Mouse (Mus musculus) forebrain, embryonic 11.5 days (tissue): ENCODE measurements at regions not wholly inside any gene's neighbourhood (a gene's known extent, or its start where the extent isn't known, plus 50 kb on each side); places are given as distances from the start of the nearest gene placed in this dataset.

Experiments
- ATAC-seq: fragments of 200-750 bp; cut with Nextera tagmentation; replicated peaks from 2 replicates; pipeline ENCODE4 v1.8.0; 2017; ENCODE audit warnings: moderate TSS enrichment; ENCODE audit not compliant: low FRiP score
- DNase-seq: peaks from one replicate; pipeline ENCODE4 v3.0.0-alpha.2; 2017; ENCODE audit warnings: low spot score
- H3K27ac ChIP-seq: fragments of 300-500 bp; sonication (generic); 2 replicates; pipeline ENCODE4 v1.5.1; 2014; ENCODE audit warnings: low read depth, low read length
- H3K27me3 ChIP-seq: fragments of 300-500 bp; sonication (generic); 2 replicates; pipeline ENCODE4 v1.6.1; 2014; ENCODE audit warnings: mild to moderate bottlenecking, low read length, mixed read lengths; ENCODE audit not compliant: control insufficient read depth, insufficient read depth
- H3K36me3 ChIP-seq: fragments of 300-500 bp; sonication (generic); 2 replicates; pipeline ENCODE4 v1.6.1; 2014; ENCODE audit warnings: mild to moderate bottlenecking, low read length, moderate library complexity, mixed read lengths; ENCODE audit not compliant: control insufficient read depth, insufficient read depth
- H3K4me1 ChIP-seq: fragments of 300-500 bp; sonication (generic); replicated peaks from 2 replicates; pipeline ENCODE4 v1.6.1; 2014; ENCODE audit warnings: low read length, mixed read lengths; ENCODE audit not compliant: control insufficient read depth, insufficient read depth
- H3K4me2 ChIP-seq: fragments of 300-500 bp; sonication (generic); 2 replicates; pipeline ENCODE4 v1.6.1; 2014; ENCODE audit warnings: low read depth, mild to moderate bottlenecking, low read length, moderate library complexity, mixed read lengths; ENCODE audit not compliant: severe bottlenecking
- H3K4me3 ChIP-seq: fragments of 300-500 bp; sonication (generic); 2 replicates; pipeline ENCODE4 v1.5.1; 2014; ENCODE audit warnings: low read depth, low read length
- H3K9ac ChIP-seq: fragments of 300-500 bp; sonication (generic); 2 replicates; pipeline ENCODE4 v1.6.1; 2014; ENCODE audit warnings: low read length
- H3K9me3 ChIP-seq: fragments of 300-500 bp; sonication (generic); 2 replicates; pipeline ENCODE4 v1.6.1; 2016; ENCODE audit warnings: low read length, mixed read lengths; ENCODE audit not compliant: control insufficient read depth
- WGBS: fragments of 180-500 bp; shearing (Covaris S2); extraction: QIAGEN DNeasy Blood & Tissue Kit; methylation state at CpG from one replicate; pipeline ENCODE4 v1.1.7; 2014; 5-methylcytosine and 5-hydroxymethylcytosine counted together

DNA sequence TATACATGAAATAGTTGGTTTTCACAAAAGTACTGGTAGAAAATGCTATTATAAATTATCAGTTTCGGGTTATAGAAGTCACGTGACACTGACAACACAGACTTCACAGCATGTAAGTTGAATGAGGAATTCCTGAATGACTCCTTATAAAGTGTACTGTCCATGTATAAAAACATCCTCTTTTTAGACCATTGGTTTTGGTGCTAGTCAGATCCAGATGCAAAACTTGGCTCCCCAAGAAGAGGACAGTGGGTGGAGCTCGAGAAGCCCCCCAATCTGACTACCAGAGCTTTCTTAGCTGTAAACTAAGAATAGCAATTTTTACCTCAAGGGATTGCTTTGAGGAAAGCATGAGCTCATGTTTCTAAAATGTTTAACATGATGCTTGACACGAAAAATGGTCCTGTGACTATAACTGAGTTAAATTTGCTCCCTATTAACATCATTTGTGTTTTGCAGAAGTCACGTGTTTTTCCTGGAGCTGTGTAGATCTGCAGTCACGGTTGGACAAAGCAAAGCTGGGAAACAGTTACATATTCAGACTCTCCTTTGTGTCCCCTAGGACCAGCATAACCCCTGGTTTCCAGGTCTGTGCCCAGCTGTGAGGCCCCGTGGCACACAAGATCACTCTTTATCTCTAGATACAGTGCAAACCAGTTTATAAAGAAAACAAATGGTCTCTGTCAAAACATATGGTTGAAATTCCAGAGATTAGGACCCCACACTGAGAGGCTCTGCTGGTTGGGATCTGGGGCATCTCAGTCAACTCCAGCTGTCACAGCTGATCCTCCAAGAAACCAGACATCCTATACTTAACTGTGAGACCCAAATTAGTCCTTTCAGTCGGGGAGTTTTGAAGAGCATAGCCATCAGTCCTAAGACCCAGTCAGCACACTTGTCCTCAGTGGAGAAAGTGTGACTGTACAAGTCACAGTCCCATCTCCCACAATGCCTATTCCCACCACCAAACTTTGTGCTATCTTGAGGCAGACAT lies 80.0 kb upstream of the P3h2 start:
- Histone ChIP-seq H3K4me2 (no peak overlapping the region), H3K27me3 (no peaks in the 10 kb centered on the region), H3K9ac (no peak overlapping the region), H3K4me1 (no peaks in the 10 kb centered on the region), H3K27ac (no peak overlapping the region), H3K4me3 (no peak overlapping the region), H3K36me3 (no peaks in the 10 kb centered on the region), H3K9me3 (no peaks in the 10 kb centered on the region)
- 61% methylated on average over 8 of the region's 8 CpGs for WGBS
- DNase-seq (no peak), ATAC-seq (0 out of 2 replicates have a peak, but pooled peaks have one; percentile 33)

DNA sequence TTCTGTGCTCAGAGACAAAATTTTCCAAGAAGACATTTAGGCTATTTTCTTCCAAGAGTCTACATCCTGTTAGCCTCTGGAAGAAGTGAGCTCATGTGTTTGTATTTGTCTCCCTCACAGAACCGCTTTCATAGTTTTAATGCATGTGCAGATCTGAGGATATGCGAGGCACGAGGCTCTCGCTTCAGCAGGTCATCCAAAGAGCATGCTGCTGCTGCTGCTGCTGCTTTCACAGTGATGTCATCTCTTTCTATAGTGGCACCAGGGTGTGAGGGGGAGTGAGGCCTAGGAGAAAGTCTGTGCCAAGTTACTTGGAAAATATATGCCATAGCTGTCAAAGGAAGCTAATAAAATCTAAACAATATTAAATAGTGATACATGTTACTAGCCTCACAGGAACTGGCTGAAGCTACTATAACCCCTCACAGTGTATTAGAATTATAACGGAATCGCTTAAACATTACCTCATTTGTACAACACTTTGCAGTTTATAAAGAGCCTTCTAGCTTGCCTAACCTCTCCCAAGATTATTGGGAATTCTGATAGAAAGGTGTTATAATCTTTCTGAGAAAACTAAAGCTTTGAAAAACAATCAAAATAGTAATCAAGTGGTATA lies 79.2 kb upstream of the P3h2 start:
- DNase-seq (no peak), ATAC-seq (peak; percentile 60; the same call in 1 of the 2 replicates)
- no peaks in the 10 kb centered on the region for H3K9me3 ChIP-seq
- no peak overlapping the region for H3K27ac ChIP-seq
- no peaks in the 10 kb centered on the region for H3K36me3 ChIP-seq
- no peak overlapping the region for H3K9ac ChIP-seq
- H3K4me3 ChIP-seq = no peak overlapping the region
- H3K4me1 ChIP-seq = no peaks in the 10 kb centered on the region
- H3K27me3 ChIP-seq = no peaks in the 10 kb centered on the region
- 73% methylated on average over 6 of the region's 6 CpGs for whole genome bisulfite sequencing
- H3K4me2 ChIP-seq = no peak overlapping the region

DNA sequence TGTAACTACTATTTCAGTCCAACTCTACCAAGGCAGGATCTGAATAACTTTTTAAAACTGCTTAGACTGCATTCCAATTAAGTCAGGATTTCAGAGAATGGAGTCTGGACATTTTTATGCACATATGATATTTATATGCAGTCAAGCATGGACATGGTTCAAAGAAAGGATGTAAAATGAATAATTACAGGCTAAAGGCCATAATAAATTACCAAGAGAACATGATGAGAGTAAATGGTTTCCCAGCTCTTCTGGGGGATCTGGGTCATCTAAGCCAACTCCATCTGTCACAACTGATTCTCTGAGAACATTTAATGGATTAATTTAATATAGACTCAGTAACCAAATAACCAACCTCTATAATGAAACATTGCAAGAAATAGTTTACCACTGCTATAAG lies 77.9 kb upstream of the P3h2 start:
- H3K9me3 ChIP-seq = no peaks in the 10 kb centered on the region
- H3K4me2 ChIP-seq = no peak overlapping the region
- H3K4me3 ChIP-seq = no peak overlapping the region
- no peaks in the 10 kb centered on the region for H3K4me1 ChIP-seq
- no peaks in the 10 kb centered on the region for H3K36me3 ChIP-seq
- DNase-seq = no peak
- H3K9ac ChIP-seq = no peak overlapping the region
- H3K27me3 ChIP-seq = no peaks in the 10 kb centered on the region
- no peak for ATAC-seq
- no peak overlapping the region for H3K27ac ChIP-seq

DNA sequence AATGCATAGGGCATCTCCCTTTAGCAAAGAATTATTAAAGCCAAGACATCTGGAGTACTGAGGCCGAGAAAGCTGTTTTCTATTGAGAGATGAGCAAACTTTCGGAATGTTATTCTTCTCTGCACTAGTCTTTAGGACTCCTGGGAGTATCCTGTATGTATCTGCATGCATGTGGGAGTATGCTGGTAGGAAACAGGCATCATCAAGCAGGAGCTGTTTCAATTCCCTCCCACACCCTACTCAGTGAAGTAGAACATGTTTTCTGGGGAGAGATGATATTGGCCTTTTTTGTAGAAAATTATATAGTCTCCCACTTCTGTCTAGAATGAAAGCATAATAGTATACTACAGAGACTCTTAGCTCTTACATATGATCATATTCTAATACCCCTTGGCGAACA lies 76.1 kb upstream of the P3h2 start:
- Histone ChIP-seq H3K9ac (no peak overlapping the region), H3K27ac (no peak overlapping the region), H3K36me3 (no peaks in the 10 kb centered on the region), H3K9me3 (no peaks in the 10 kb centered on the region), H3K27me3 (no peaks in the 10 kb centered on the region), H3K4me2 (no peak overlapping the region), H3K4me3 (no peak overlapping the region), H3K4me1 (no peaks in the 10 kb centered on the region)
- ATAC-seq (no peak), DNase-seq (no peak)
- WGBS = 82% methylated on average over 3 of the region's 3 CpGs

- Histone ChIP-seq H3K4me2 (no peak overlapping the region), H3K27ac (no peak overlapping the region), H3K9ac (no peak overlapping the region), H3K27me3 (no peaks in the 10 kb centered on the region), H3K4me3 (no peak overlapping the region), H3K9me3 (no peaks in the 10 kb centered on the region), H3K36me3 (no peaks in the 10 kb centered on the region), H3K4me1 (no peaks in the 10 kb centered on the region)
- 14% methylated on average over 3 of the region's 3 CpGs for WGBS
- no peak for DNase-seq
- ATAC-seq = peak; percentile 85
Observed at GRCm38 (mm10) chr16:26171441-26171840, 65.9 kb upstream of the P3h2 start.

- H3K36me3 ChIP-seq = no peaks in the 10 kb centered on the region
- H3K9me3 ChIP-seq = no peaks in the 10 kb centered on the region
- 94% methylated on average over 1 of the region's 1 CpGs for WGBS
- H3K27ac ChIP-seq = no peak overlapping the region
- no peak overlapping the region for H3K4me3 ChIP-seq
- no peaks in the 10 kb centered on the region for H3K4me1 ChIP-seq
- DNase-seq = no peak
- H3K4me2 ChIP-seq = no peak overlapping the region
- no peak overlapping the region for H3K9ac ChIP-seq
- no peak for ATAC-seq
- H3K27me3 ChIP-seq = no peaks in the 10 kb centered on the region
Observed at GRCm38 (mm10) chr16:26169382-26169781, 63.8 kb upstream of the P3h2 start.

- Histone ChIP-seq H3K4me2 (no peak overlapping the region), H3K9me3 (no peaks in the 10 kb centered on the region), H3K27ac (no peak overlapping the region), H3K9ac (no peak overlapping the region), H3K36me3 (no peaks in the 10 kb centered on the region), H3K27me3 (no peaks in the 10 kb centered on the region), H3K4me3 (no peak overlapping the region), H3K4me1 (no peaks in the 10 kb centered on the region)
- DNase-seq (no peak), ATAC-seq (no peak)
- 94% methylated on average over 2 of the region's 2 CpGs for WGBS
Observed at GRCm38 (mm10) chr16:26168216-26168615, 62.6 kb upstream of the P3h2 start.

DNA sequence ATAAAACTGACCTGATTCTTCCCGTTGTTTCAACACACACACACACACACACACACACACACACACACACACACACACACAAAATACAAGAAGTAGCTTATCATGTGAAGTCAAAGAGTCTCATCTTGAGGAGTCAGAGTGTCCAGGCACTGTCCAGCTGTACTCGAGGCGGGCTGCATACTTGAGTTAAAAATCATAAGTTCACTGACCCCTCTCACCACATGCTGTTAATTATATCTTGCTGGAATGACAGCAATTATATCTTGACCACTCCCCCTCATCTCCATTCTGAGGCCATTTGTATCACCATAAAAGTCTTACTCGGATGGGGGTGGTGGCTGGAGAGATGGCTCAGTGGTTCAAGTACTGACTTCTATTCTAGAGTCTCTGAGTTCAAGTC lies 58.5 kb upstream of the P3h2 start:
- no peak overlapping the region for H3K4me2 ChIP-seq
- H3K9me3 ChIP-seq = no peaks in the 10 kb centered on the region
- ATAC-seq (no peak), DNase-seq (no peak)
- H3K27me3 ChIP-seq = no peaks in the 10 kb centered on the region
- H3K4me1 ChIP-seq = no peaks in the 10 kb centered on the region
- H3K9ac ChIP-seq = no peak overlapping the region
- no peak overlapping the region for H3K4me3 ChIP-seq
- no peak overlapping the region for H3K27ac ChIP-seq
- H3K36me3 ChIP-seq = no peaks in the 10 kb centered on the region
- 63% methylated on average over 4 of the region's 4 CpGs for WGBS
